Mouse (Mus musculus) frontal cortex, postnatal 10 days (tissue): ENCODE results near the gene Rtn4rl1.

Source experiments
- DNase-seq, 2 experiments: peaks; one replicate each; pipeline ENCODE4 v3.0.0; 2022; ENCODE audit warnings: low spot score in 2 of 2, mixed read lengths in 1 of 2

Rtn4rl1 gene

DNA sequence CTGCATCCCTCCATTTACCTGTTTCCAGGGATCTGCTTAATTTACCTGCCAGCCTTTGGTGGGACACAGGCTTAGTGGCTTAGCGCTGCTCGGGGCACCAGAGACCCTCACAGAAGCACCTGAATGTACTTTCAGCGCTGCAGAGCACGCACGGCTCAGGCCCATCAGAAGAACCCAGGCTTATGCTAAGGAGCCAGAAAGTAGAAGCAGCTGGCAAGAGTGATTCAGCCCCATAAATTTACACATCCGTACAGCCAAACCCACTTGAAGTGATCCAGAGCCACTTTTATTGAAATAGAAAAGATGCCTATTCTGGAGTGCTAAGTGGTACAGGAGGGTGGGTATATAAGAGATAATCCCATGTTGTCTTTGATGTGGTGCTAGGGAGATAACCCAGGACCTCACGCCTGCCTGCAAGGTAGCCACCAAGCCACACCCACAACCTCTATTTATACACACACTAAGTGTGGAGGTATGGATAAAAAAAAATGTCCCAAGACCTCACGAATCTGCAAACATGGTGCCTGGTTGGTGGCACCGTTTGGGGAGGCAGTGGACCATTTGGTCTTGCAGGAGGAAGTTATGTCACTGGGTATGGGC is 102.9 kb downstream of the Rtn4rl1 start:
- no peak for DNase-seq

DNA sequence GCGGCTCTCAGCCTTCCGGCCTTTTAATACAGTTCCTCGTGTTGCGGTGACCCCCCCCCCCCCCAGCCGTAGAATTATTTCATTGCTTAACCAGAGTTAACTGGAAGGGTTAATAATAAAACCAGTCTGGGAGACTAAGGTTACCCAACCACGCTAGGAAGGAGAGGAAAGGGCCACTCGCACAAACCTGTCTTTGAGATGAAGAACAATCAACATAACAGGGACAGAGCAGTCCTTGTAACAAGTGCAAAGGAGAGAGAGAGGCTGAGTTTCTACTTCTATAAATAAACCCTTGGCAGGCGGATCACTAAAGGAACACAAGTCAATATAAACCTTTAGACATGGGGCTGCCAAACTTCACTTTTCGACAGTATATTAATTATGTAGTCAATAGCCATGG is 104.0 kb downstream of the Rtn4rl1 start:
- DNase-seq: no peak

DNA sequence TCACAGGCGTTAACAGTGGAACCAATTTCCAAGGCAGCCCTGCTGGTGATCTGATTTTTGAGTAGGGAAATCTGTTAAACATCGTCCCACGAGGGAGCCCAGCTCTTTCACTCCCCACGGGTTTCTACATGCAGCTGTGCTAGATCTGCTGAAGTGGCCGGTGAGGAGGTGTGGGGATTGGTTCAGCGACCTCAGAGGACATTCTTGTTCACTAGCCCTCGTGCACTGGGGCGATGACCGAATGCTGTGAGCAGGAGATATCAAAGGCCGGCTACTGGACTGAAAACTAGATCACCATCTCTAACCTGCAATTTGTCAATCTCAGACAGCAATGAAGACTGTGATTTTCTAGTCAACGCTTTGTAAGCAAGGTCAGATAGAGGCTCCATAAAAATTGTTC is 104.9 kb downstream of the Rtn4rl1 start:
- DNase-seq: no peak

DNA sequence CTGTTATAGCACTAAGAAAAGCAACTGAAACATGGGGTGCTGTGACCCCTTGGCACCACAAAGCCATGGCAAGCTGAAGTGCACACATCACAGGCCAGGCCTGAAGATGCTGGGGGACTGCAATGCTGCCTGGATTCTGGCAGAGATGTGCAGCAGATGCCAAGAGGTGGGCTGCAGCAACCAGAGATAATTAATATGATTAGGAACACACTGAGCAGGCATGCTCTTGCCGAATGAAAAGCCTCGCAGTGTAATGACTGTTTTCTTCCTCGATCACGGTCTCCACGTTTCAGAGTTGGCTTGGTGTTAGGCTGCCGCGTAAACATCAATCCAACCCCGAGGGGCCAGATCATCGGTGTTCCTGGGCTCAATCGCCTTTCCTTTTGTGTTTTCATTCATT is 106.2 kb downstream of the Rtn4rl1 start:
- no peak for DNase-seq

DNA sequence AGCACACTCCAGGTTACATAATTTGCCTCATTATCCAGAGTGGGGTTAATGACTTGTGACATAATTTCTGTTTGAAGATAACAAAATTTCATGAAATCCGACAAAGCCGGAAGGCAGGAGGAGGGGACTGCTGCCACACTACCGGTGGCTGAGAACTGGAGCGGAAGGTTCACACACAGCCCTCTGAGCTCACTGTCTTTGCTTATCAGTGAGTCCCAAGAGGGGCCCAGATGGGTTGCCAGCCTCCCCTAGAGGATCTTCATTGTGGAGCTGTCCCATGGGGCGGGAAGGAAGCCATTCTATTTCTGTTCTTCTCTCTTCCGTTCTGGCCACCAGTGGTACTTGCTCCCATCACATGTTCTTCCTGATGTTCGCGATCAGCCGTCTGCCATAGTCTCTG is 107.4 kb downstream of the Rtn4rl1 start:
- DNase-seq: no peak

DNA sequence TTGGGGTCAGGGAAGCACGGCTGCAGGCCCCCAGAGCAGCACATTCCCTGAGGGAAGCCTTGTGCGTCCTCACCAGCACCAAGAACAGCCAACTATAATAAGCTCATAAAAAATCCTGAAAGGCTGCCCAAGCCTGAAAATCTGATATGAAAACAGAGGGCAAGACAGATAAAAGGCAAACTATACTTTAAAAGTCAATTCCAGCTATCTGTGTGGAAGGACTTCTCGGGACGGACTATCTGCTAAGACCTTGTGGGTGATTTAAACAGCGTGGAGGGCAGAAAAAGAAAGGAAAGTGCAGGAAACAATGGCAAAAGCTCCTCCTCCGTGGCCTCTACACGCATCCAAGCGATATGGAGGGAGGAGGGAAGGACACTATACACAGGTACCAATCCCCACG is 111.2 kb downstream of the Rtn4rl1 start:
- no peak for DNase-seq

DNA sequence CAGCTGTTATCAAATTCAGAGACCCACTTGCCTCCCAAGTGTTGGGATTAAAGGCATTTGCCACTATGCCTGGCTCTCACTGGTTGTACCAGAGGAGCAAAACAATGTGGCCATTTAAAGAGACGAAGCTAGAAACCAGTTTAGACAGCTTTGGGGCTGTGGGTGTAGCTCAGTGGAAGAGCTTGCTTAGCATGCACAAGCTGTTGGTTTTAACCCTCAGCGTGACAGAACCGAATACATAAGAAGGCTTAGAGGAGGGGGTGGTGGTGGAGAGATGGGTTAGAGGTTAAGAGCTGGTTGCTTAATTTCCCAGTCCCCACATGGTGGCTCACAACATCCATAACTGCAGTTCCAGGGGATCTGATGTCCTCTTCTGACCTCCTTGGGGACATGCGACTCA is 115.1 kb downstream of the Rtn4rl1 start:
- DNase-seq: no peak

DNA sequence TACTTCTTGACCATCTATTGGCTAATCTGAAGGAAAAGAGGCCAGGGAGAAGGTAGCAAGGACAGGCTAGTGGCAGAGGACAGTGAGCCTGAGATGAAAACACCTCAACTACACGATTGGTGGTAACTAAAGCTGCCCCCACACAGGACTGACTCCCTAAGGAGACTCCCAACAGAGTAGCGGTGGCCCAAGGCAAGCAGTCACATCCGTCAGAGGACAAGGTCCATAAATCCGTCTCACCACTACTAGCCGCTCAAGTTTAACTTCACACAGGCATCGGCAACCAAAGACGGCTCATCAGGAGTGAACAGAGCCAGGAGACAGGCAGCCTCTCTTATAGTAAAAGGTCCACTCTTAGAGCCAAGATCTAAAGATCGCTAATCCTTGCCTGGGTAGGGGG is 117.2 kb downstream of the Rtn4rl1 start:
- DNase-seq: no peak

DNA sequence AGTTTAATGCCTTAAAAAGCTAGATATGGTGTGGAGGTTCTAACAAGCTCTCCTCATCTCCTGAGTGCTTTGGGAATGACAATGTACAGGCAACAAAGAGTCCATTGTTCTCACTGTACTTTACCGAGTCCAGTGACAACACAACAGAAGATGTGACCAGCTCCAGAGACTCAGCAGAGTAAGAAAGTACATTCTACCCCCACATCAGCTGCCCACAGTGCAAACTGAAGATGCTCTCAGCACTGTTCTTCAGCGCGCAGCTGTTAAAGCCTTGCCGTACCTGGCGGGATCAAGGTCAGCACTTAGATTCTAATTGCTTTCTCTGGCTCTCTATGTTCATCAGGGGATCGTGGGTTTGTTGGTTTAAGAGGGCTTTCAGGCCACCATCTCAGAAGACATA is 118.2 kb downstream of the Rtn4rl1 start:
- no peak for DNase-seq

DNA sequence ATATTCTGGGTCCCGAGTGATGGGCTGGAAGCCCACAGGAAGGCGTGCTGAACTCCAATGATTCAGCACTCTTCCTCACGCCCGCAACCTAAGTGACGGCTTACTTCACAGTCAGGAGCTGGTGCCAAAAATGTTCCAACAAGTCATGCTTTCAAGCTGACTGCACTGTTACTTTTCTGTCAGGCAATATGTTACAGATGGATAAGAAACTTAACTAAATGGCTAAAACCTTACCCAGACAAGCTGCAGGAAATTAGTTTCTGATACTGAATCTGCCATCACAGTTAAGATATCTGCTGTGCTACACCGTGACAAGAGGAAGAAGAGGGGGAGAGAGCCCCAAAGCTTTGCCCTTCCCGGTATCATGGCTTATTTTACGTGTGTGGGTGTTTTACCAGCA is 120.3 kb downstream of the Rtn4rl1 start:
- DNase-seq: no peak
